8 mouse cellular contexts compared by ENCODE assay signal in the genomic region with DNA sequence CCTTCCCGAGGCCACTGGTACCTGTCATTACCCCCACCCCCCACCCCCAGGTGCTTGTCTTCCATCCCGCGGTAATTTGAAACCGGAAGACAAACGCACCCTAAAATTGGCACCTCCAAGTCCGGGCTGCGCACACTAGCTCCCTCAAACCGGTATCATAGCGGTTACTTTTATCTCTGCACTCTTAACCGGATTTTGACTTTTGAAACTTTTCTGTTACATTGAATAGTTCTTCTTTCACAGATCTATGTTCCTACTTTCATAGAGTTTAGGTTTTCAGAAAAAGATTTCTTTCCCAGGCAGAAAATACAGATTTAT.
DNase-seq lines count a peak whose midpoint lies in the region; ATAC-seq and TF ChIP-seq lines count a peak whose summit lies in the region.

No protein-coding gene starts in this region.

- H3K9ac ChIP-seq in hindbrain, embryonic 12.5 days, result no peak overlapping the region
- no peak overlapping the region for H3K9ac ChIP-seq in midbrain, embryonic 11.5 days (ENCODE audit: low read length)

- H3K36me3 ChIP-seq in hindbrain, embryonic 12.5 days, result no peaks in the 10 kb centered on the region
- H3K36me3 ChIP-seq in midbrain, embryonic 11.5 days (ENCODE audit: control insufficient read depth, insufficient read depth, low read length), result no peaks in the 10 kb centered on the region

- no peak for TF ChIP-seq POLR2A in cerebellum, adult 2 months (IDR thresholded peaks at IDR 0.05; ENCODE audit: borderline replicate concordance, insufficient read depth, low read length)

- 34% methylated on average over 10 of the region's 10 CpGs for WGBS in cerebellum, adult 2 months
- WGBS in hindbrain, embryonic 12.5 days, result 2% methylated on average over 10 of the region's 10 CpGs
- 2% methylated on average over 10 of the region's 10 CpGs for WGBS in midbrain, embryonic 11.5 days

- no peak for TF ChIP-seq CTCF in cerebellum, adult 2 months (IDR thresholded peaks at IDR 0.05; ENCODE audit: borderline replicate concordance, insufficient read depth, low read depth, low read length)

- DNase-seq in cerebellum, adult 2 months, result no peak
- no peak for DNase-seq in cerebellum, postnatal 36 days
- DNase-seq in midbrain, embryonic 11.5 days (ENCODE audit: low spot score, missing footprints), result no peak
- no peak for DNase-seq in left cerebral cortex, adult 8-10 months (ENCODE audit: low spot score in 2 of 2)
- DNase-seq in urinary bladder, postnatal 10 days (ENCODE audit: low spot score), result no peak
- DNase-seq in layer of hippocampus, postnatal 36 days, result no peak

- no peaks in the 10 kb centered on the region for H3K27me3 ChIP-seq in cerebellum, adult 2 months (ENCODE audit: control insufficient read depth, insufficient read depth, low read length)
- H3K27me3 ChIP-seq in hindbrain, embryonic 12.5 days, result peaks cover 60% of the 10 kb centered on the region
- peaks cover 52% of the 10 kb centered on the region for H3K27me3 ChIP-seq in midbrain, embryonic 11.5 days (ENCODE audit: control insufficient read depth, insufficient read depth, low read length)

- H3K4me2 ChIP-seq in hindbrain, embryonic 12.5 days (replicated peaks), result peak overlapping the region; percentile 58
- H3K4me2 ChIP-seq in midbrain, embryonic 11.5 days, result peak overlapping the region; percentile 72

- H3K4me3 ChIP-seq in cerebellum, adult 2 months (replicated peaks; ENCODE audit: insufficient read depth, low read depth, low read length), result peak overlapping the region; percentile 56
- peak overlapping the region; percentile 37 for H3K4me3 ChIP-seq in hindbrain, embryonic 12.5 days
- H3K4me3 ChIP-seq in midbrain, embryonic 11.5 days (ENCODE audit: low read depth, low read length), result no peak overlapping the region; the same call in 1 of the 2 replicates

- peak overlapping the region; percentile 34; the same call in 1 of the 2 replicates for H3K27ac ChIP-seq in cerebellum, adult 2 months (ENCODE audit: insufficient read depth, low read length)
- H3K27ac ChIP-seq in hindbrain, embryonic 12.5 days, result no peak overlapping the region
- no peak overlapping the region for H3K27ac ChIP-seq in midbrain, embryonic 11.5 days (ENCODE audit: low read depth, low read length)

- no peaks in the 10 kb centered on the region for H3K9me3 ChIP-seq in hindbrain, embryonic 12.5 days (replicated peaks)
- H3K9me3 ChIP-seq in midbrain, embryonic 11.5 days (ENCODE audit: control insufficient read depth, low read length), result no peaks in the 10 kb centered on the region

- no peaks in the 10 kb centered on the region for H3K4me1 ChIP-seq in cerebellum, adult 2 months (ENCODE audit: control insufficient read depth, insufficient read depth, low read length)
- peaks cover 19% of the 10 kb centered on the region for H3K4me1 ChIP-seq in hindbrain, embryonic 12.5 days
- peaks cover 14% of the 10 kb centered on the region for H3K4me1 ChIP-seq in midbrain, embryonic 11.5 days (ENCODE audit: control insufficient read depth, insufficient read depth, low read length)

- peak; percentile 59 for ATAC-seq in CD4-positive, CD25-positive, alpha-beta regulatory T cell, adult 4 months
- no peak for ATAC-seq in hindbrain, embryonic 12.5 days (ENCODE audit: low FRiP score)
- no peak for ATAC-seq in midbrain, embryonic 11.5 days (ENCODE audit: low FRiP score)
